Mouse (Mus musculus) limb, embryonic 15.5 days (tissue): ENCODE results near the gene Otud4. TPM values are rescaled to one million over a fixed set of nuclear protein-coding genes. Genes with fewer than 3 reads are reported as not detected.
A peak's percentile ranks its signal among the peaks of the same experiment; 100 is the strongest.
"Not testable (repeated sequence)": the region's sequence is repeated elsewhere in the genome, so short reads cannot be mapped to it uniquely, and the experiment has no call there.

Source experiments
- ATAC-seq: fragments of 200-750 bp; cut with Nextera tagmentation; 2 replicates; pipeline ENCODE4 v1.8.0; 2017; ENCODE audit warnings: low read depth, moderate TSS enrichment; ENCODE audit not compliant: insufficient number of reproducible peaks, low FRiP score, low TSS enrichment
- H3K27ac ChIP-seq: fragments of 300-500 bp; sonication (generic); 2 replicates; pipeline ENCODE4 v1.5.1; 2015; ENCODE audit warnings: moderate library complexity, mild to moderate bottlenecking, inconsistent platforms
- H3K27me3 ChIP-seq: fragments of 300-500 bp; sonication (generic); 2 replicates; pipeline ENCODE4 v1.6.1; 2015; ENCODE audit warnings: inconsistent platforms
- H3K36me3 ChIP-seq: fragments of 300-500 bp; sonication (generic); 2 replicates; pipeline ENCODE4 v1.6.1; 2015; ENCODE audit warnings: inconsistent platforms
- H3K4me1 ChIP-seq: fragments of 300-500 bp; sonication (generic); 2 replicates; pipeline ENCODE4 v1.6.1; 2015; ENCODE audit warnings: inconsistent platforms
- H3K4me2 ChIP-seq: fragments of 300-500 bp; sonication (generic); 2 replicates; pipeline ENCODE4 v1.6.1; 2015; ENCODE audit warnings: mild to moderate bottlenecking, inconsistent platforms
- H3K4me3 ChIP-seq: fragments of 300-500 bp; sonication (generic); 2 replicates; pipeline ENCODE4 v1.5.1; 2015; ENCODE audit warnings: mild to moderate bottlenecking, inconsistent platforms
- H3K9ac ChIP-seq: fragments of 300-500 bp; sonication (generic); 2 replicates; pipeline ENCODE4 v1.6.1; 2015; ENCODE audit warnings: inconsistent platforms
- H3K9me3 ChIP-seq: fragments of 300-500 bp; sonication (generic); 2 replicates; pipeline ENCODE4 v1.6.1; 2016; ENCODE audit warnings: inconsistent platforms
- WGBS: fragments of 180-500 bp; shearing (Covaris S2); methylation state at CpG from one replicate; pipeline ENCODE4 v1.1.7; 2015; 5-methylcytosine and 5-hydroxymethylcytosine counted together
- polyA plus RNA-seq: library from polyadenylated mRNA; unstranded; fragments of >200 nt; fragmentation: Nextera tagmentation; extraction: Ambion mirVana; gene quantifications from 2 replicates; pipeline ENCODE4 v1.2.1, GENCODE M21; 2015

Otud4 gene
- polyA plus RNA-seq: 9.5 and 11.8 TPM in 2 replicates

DNA sequence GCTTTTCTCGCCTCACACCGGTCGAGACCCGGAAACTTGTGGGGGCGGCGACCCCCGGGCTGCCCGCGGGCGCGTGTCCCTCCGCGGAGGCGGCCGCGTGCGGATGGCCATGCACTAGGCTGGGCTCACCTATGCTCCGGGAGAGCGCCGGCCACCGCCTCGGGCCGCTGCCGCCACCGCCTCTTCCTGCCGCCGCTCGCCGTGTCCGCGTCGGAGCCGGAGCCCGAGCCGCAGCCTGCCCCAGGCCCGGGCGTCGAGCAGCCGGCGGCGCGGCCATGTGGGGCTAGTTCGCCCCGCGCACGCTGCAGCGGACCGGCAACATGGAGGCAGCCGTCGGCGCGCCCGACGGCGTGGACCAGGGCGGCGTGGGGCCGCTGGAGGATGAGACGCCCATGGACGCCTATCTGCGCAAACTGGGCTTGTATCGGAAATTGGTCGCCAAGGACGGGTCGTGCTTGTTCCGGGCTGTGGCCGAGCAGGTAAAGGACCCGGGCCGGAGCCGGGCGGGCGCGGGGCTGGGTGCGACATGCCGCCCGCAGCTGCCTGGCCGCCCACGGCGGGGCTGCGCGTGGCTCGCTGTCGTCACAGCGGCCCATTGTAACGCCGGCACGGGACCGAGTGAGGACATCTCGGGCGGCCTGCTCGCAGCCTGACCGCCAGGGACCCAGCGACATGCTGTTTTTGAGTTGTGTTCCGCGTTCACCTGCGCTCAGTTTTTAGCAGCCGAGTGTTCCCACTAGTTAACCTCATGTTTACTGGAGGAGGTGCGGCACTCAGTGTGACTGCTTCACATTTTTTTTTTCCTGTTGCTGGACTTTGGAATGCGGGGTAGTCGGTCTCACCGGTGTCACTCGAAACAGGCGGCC, at the start of gene Otud4:
TSS of gene Otud4 (plus strand) at position 33 of the 866 bp plus-strand sequence.
- H3K4me3 ChIP-seq: peak within 1 kb of the TSS; percentile 95
- H3K4me1 ChIP-seq: peaks cover 28% of the 10 kb centered on the region
- peaks cover 7% of the 10 kb centered on the region; the same call in 1 of the 2 replicates for H3K36me3 ChIP-seq
- H3K27me3 ChIP-seq: no peaks in the 10 kb centered on the region
- peak within 1 kb of the TSS; percentile 71 for H3K4me2 ChIP-seq
- ATAC-seq: peak; percentile 55; the same call in 1 of the 2 replicates
- H3K9ac ChIP-seq: peak within 1 kb of the TSS; percentile 87
- no peaks in the 10 kb centered on the region for H3K9me3 ChIP-seq
- peak within 1 kb of the TSS; percentile 96 for H3K27ac ChIP-seq
- WGBS: under 1% methylated on average over 101 of the region's 103 CpGs

GRCm38 (mm10) chr8:79600962-79601361, 38.5 kb upstream of the Otud4 start:
- H3K36me3 ChIP-seq: no peaks in the 10 kb centered on the region
- no peaks in the 10 kb centered on the region for H3K9me3 ChIP-seq
- 88% methylated on average over 1 of the region's 1 CpGs for WGBS

DNA sequence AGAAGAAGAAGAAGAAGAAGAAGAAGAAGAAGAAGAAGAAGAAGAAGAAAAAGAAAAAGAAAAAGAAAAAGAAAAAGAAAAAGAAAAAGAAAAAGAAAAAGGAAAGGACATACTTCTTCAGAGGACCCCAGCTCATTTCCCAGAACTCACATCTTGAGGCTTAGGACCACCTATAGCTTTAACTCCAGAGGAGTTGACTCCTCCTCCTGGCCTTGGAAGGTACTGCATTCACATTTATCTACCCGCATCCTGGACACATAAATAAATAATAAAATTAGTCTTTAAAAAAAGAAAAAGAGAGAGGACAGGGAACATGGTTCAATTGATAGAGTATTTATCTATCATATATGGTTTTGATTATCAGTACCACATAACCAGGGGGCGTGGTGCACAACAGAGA, 36.2 kb upstream of the Otud4 start:
- not testable (repeated sequence) for H3K4me3 ChIP-seq, H3K4me2 ChIP-seq, H3K9me3 ChIP-seq, H3K27me3 ChIP-seq, ATAC-seq, H3K27ac ChIP-seq, H3K4me1 ChIP-seq, H3K9ac ChIP-seq, H3K36me3 ChIP-seq
- 54% methylated on average over 2 of the region's 2 CpGs for WGBS

More at GRCm38 (mm10) chr8:79600962-79601361, 38.5 kb upstream of the Otud4 start:
- H3K27me3 ChIP-seq: no peaks in the 10 kb centered on the region
- no peak overlapping the region for H3K4me2 ChIP-seq
- H3K4me1 ChIP-seq: 0 out of 2 replicates have a peak, but pooled peaks cover 5% of the 10 kb centered on the region
- H3K4me3 ChIP-seq: no peak overlapping the region
- no peak overlapping the region for H3K9ac ChIP-seq
- ATAC-seq: no peak
- H3K27ac ChIP-seq: no peak overlapping the region

GRCm38 (mm10) chr8:79606225-79606624, 33.2 kb upstream of the Otud4 start:
- Histone ChIP-seq H3K4me3 (no peak overlapping the region), H3K36me3 (no peaks in the 10 kb centered on the region), H3K27me3 (no peaks in the 10 kb centered on the region), H3K4me1 (no peaks in the 10 kb centered on the region), H3K27ac (no peak overlapping the region), H3K9ac (no peak overlapping the region), H3K4me2 (no peak overlapping the region), H3K9me3 (no peaks in the 10 kb centered on the region)
- ATAC-seq: no peak

- H3K9me3 ChIP-seq: no peaks in the 10 kb centered on the region
- no peaks in the 10 kb centered on the region for H3K27me3 ChIP-seq
- 55% methylated on average over 5 of the region's 5 CpGs for WGBS
- H3K9ac ChIP-seq: no peak overlapping the region
- ATAC-seq: no peak
- H3K4me3 ChIP-seq: no peak overlapping the region
- no peaks in the 10 kb centered on the region for H3K36me3 ChIP-seq
- no peaks in the 10 kb centered on the region for H3K4me1 ChIP-seq
- no peak overlapping the region for H3K27ac ChIP-seq
- no peak overlapping the region for H3K4me2 ChIP-seq
These were observed 32.6 kb upstream of the Otud4 start for GRCm38 (mm10) chr8:79606751-79607300.

GRCm38 (mm10) chr8:79608701-79609100, 30.7 kb upstream of the Otud4 start:
- Histone ChIP-seq H3K4me3 (no peak overlapping the region), H3K9ac (no peak overlapping the region), H3K4me1 (no peaks in the 10 kb centered on the region), H3K4me2 (no peak overlapping the region), H3K27me3 (no peaks in the 10 kb centered on the region), H3K27ac (no peak overlapping the region), H3K9me3 (no peaks in the 10 kb centered on the region), H3K36me3 (no peaks in the 10 kb centered on the region)
- no peak for ATAC-seq
- 73% methylated on average over 3 of the region's 3 CpGs for WGBS

DNA sequence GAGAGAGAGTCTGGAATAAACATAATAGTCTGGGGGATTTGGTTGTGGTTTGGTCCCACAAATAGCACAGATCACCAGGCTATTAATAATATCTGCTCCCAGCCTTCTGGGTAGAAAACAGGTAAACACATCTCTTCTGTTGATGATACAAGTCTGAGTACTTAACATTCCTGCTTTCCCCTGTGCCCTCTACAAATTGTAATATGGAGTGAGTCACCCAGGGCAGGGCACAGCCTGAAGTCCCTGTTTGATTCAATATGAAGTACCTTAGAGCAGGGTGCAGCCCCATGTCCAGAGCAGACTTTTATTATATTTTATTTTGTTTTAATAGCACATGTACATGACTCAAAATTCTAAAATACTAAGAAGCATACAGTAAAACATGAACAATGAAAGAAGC, 29.1 kb upstream of the Otud4 start:
- Histone ChIP-seq H3K36me3 (no peaks in the 10 kb centered on the region), H3K4me1 (no peaks in the 10 kb centered on the region), H3K9ac (no peak overlapping the region), H3K27me3 (no peaks in the 10 kb centered on the region), H3K9me3 (no peaks in the 10 kb centered on the region), H3K4me2 (no peak overlapping the region), H3K27ac (no peak overlapping the region), H3K4me3 (no peak overlapping the region)
- ATAC-seq: no peak

- H3K27me3 ChIP-seq: no peaks in the 10 kb centered on the region
- 63% methylated on average over 6 of the region's 6 CpGs for WGBS
- H3K27ac ChIP-seq: no peak overlapping the region
- no peak overlapping the region for H3K4me3 ChIP-seq
- no peak overlapping the region for H3K4me2 ChIP-seq
- no peak overlapping the region for H3K9ac ChIP-seq
- H3K9me3 ChIP-seq: no peaks in the 10 kb centered on the region
- ATAC-seq: no peak
- H3K4me1 ChIP-seq: no peaks in the 10 kb centered on the region
- no peaks in the 10 kb centered on the region for H3K36me3 ChIP-seq
These were observed 27.1 kb upstream of the Otud4 start for GRCm38 (mm10) chr8:79612298-79612697.

- Histone ChIP-seq H3K4me3 (no peak overlapping the region), H3K4me1 (no peaks in the 10 kb centered on the region), H3K27ac (no peak overlapping the region), H3K9me3 (no peaks in the 10 kb centered on the region), H3K9ac (no peak overlapping the region), H3K4me2 (no peak overlapping the region), H3K36me3 (no peaks in the 10 kb centered on the region), H3K27me3 (no peaks in the 10 kb centered on the region)
- WGBS: 48% methylated on average over 5 of the region's 5 CpGs
- ATAC-seq: no peak
These were observed 26.5 kb upstream of the Otud4 start for GRCm38 (mm10) chr8:79612965-79613364.

DNA sequence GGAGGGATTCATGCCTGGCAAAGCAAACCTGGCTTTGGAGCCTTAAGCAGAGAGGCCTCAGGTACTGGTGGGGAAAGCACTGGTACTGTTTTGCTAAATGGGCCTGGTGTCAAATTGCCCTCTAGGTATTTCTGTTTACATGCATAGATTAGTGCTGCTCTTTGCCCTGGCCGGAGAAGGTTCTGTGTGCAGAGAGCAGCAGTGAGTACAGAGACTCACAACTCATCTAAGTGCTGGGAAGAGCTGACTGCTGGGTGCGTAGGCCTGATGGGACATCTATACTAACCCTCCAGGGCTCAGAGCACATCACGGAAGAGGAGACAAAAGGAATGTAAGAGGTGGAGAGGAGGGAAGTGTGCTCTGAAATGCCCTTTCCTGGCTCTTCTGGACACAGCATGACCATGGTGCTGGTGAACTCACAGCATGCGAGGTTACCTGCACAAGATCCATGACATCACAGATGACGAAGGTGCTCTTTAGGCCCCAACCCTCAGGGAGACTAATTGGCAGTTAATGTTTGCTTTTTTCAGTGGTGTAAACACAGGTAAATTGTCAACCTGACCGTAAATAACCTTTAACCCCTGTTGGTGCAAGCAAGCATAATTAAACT, 23.6 kb upstream of the Otud4 start:
- no peak overlapping the region for H3K4me3 ChIP-seq
- H3K4me2 ChIP-seq: no peak overlapping the region
- 59% methylated on average over 6 of the region's 6 CpGs for WGBS
- H3K9me3 ChIP-seq: no peaks in the 10 kb centered on the region
- peaks cover 3% of the 10 kb centered on the region; the same call in 1 of the 2 replicates for H3K4me1 ChIP-seq
- H3K36me3 ChIP-seq: no peaks in the 10 kb centered on the region
- H3K27ac ChIP-seq: no peak overlapping the region
- H3K9ac ChIP-seq: no peak overlapping the region
- no peak for ATAC-seq
- H3K27me3 ChIP-seq: no peaks in the 10 kb centered on the region

- H3K4me1 ChIP-seq: peaks cover 3% of the 10 kb centered on the region; the same call in 1 of the 2 replicates
- no peaks in the 10 kb centered on the region for H3K9me3 ChIP-seq
- no peak for ATAC-seq
- H3K27me3 ChIP-seq: no peaks in the 10 kb centered on the region
- H3K36me3 ChIP-seq: no peaks in the 10 kb centered on the region
- no peak overlapping the region for H3K27ac ChIP-seq
- H3K4me2 ChIP-seq: no peak overlapping the region
- H3K4me3 ChIP-seq: no peak overlapping the region
- H3K9ac ChIP-seq: no peak overlapping the region
- 60% methylated on average over 5 of the region's 5 CpGs for WGBS
These were observed 20.5 kb upstream of the Otud4 start for GRCm38 (mm10) chr8:79618906-79619305.

GRCm38 (mm10) chr8:79619353-79619752, 20.1 kb upstream of the Otud4 start:
- H3K4me2 ChIP-seq: no peak overlapping the region
- H3K27ac ChIP-seq: no peak overlapping the region
- WGBS: 74% methylated on average over 2 of the region's 2 CpGs
- no peak overlapping the region for H3K4me3 ChIP-seq
- no peaks in the 10 kb centered on the region for H3K9me3 ChIP-seq
- no peaks in the 10 kb centered on the region for H3K36me3 ChIP-seq
- ATAC-seq: no peak
- H3K9ac ChIP-seq: no peak overlapping the region
- no peaks in the 10 kb centered on the region for H3K27me3 ChIP-seq
- peaks cover 3% of the 10 kb centered on the region; the same call in 1 of the 2 replicates for H3K4me1 ChIP-seq
